Mouse (Mus musculus) liver, adult 2 months (tissue): ENCODE data around the gene Opn3. TPM values are rescaled to one million over a fixed set of nuclear protein-coding genes. Genes with fewer than 3 reads are reported as not detected.

Source experiments
- DNase-seq: peaks from one replicate; pipeline ENCODE4 v3.0.0-alpha.2; 2011; ENCODE audit warnings: low read depth, low spot score; ENCODE audit errors: extremely low read depth
- H3K27ac ChIP-seq: fragments of 200-500 bp; replicated peaks from 2 replicates; pipeline ENCODE4 v1.5.1; 2012; ENCODE audit warnings: low read depth, mild to moderate bottlenecking, control low read depth, inconsistent platforms, low read length; ENCODE audit not compliant: insufficient read depth
- H3K27me3 ChIP-seq: fragments of 200-500 bp; 2 replicates; pipeline ENCODE4 v1.6.1; 2012; ENCODE audit warnings: mild to moderate bottlenecking, moderate library complexity, low read length, inconsistent platforms; ENCODE audit not compliant: control insufficient read depth, insufficient read depth
- H3K36me3 ChIP-seq: fragments of 200-500 bp; 2 replicates; pipeline ENCODE4 v1.6.1; 2012; ENCODE audit warnings: low read length, inconsistent platforms; ENCODE audit not compliant: control insufficient read depth, insufficient read depth
- H3K4me1 ChIP-seq: fragments of 200-500 bp; 2 replicates; pipeline ENCODE4 v1.6.1; 2011; ENCODE audit warnings: low read length; ENCODE audit not compliant: control insufficient read depth, insufficient read depth
- H3K4me3 ChIP-seq: fragments of 200-500 bp; 2 replicates; pipeline ENCODE4 v1.5.1; 2011; ENCODE audit warnings: low read depth, mild to moderate bottlenecking, control low read depth, low read length, moderate library complexity; ENCODE audit not compliant: insufficient read depth
- H3K79me2 ChIP-seq: fragments of 200-500 bp; 2 replicates; pipeline ENCODE4 v1.6.1; 2012; ENCODE audit warnings: inconsistent platforms, mild to moderate bottlenecking, low read length, moderate library complexity; ENCODE audit not compliant: control insufficient read depth, insufficient read depth
- H3K9ac ChIP-seq: fragments of 200-500 bp; 2 replicates; pipeline ENCODE4 v1.6.1; 2012; ENCODE audit warnings: low read depth, mild to moderate bottlenecking, control low read depth, inconsistent platforms, low read length
- CTCF ChIP-seq: fragments of 200-500 bp; IDR thresholded peaks from 2 replicates; pipeline ENCODE4 v1.5.1; 2011; ENCODE audit warnings: low read depth, low read length, control low read depth
- POLR2A ChIP-seq: fragments of 200-500 bp; IDR thresholded peaks from 2 replicates; pipeline ENCODE4 v1.6.1; 2011; ENCODE audit warnings: low read length, control low read depth; ENCODE audit not compliant: insufficient read depth; ENCODE audit errors: extremely low read depth
- WGBS: fragments of 180-500 bp; shearing (Covaris S2); methylation state at CpG from one replicate; pipeline ENCODE4 v1.1.7; 2018; 5-methylcytosine and 5-hydroxymethylcytosine counted together
- polyA plus RNA-seq: library from polyadenylated mRNA; depleted of rRNA; stranded (reverse); fragments of >200 nt; gene quantifications from 2 replicates; pipeline ENCODE4 v1.2.3, GENCODE M21; 2012; rRNA removed
- total RNA-seq: library from RNA; depleted of rRNA; stranded (reverse); fragments of >200 nt; gene quantifications from 2 replicates; pipeline ENCODE4 v1.2.3, GENCODE M21; 2014; rRNA removed

Gene Opn3
- total and polyA plus RNA-seq, 2 experiments, result 0.18 to 0.28 TPM

DNA sequence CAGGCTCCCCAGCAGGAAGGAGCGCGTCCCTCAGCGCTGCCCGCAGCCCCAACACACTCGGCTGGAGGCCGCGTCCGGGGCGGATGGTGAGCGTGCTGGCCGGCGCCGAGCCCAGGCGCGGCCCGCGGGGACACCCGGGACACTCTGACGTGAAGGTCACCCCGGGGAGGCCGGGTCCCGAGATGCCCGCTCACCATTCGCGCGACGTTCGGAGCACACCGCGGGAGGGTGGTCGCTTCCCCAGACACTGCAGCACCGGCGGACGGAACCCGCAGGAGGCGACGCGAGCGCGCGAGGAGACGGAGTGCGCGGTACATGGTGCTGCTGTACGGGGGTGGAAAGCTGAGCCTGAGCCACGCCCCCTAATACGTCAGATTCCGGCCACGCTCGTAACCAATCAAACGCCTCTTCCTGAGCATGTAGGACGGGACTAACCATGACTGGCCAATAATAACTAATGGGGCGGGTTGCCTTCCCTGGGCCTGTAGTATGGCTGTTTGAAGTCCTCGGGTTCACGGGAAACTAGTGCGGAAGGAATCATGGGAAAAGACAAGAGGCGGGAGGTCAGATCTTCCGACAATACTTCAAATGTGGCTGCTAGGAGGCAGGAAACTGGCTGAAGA lies 67.2 kb downstream of the Opn3 start, which contains the start of gene Fh1:
Gene Fh1, minus strand, starts transcription at position 379 of the 623 bp plus-strand sequence.
- DNase-seq, result peak; percentile 99
- H3K9ac ChIP-seq, result peak within 1 kb of the TSS; percentile 95
- H3K4me3 ChIP-seq, result peak within 1 kb of the TSS; percentile 94
- peaks cover 10% of the 10 kb centered on the region for H3K4me1 ChIP-seq
- H3K79me2 ChIP-seq, result peaks cover 19% of the 10 kb centered on the region; the same call in 1 of the 2 replicates
- no peaks in the 10 kb centered on the region for H3K27me3 ChIP-seq
- under 1% methylated on average over 58 of the region's 58 CpGs for WGBS
- peak; percentile 98 for TF ChIP-seq POLR2A
- no peak for TF ChIP-seq CTCF
- H3K36me3 ChIP-seq, result peaks cover 7% of the 10 kb centered on the region; the same call in 1 of the 2 replicates
- H3K27ac ChIP-seq, result peak within 1 kb of the TSS; percentile 86

DNA sequence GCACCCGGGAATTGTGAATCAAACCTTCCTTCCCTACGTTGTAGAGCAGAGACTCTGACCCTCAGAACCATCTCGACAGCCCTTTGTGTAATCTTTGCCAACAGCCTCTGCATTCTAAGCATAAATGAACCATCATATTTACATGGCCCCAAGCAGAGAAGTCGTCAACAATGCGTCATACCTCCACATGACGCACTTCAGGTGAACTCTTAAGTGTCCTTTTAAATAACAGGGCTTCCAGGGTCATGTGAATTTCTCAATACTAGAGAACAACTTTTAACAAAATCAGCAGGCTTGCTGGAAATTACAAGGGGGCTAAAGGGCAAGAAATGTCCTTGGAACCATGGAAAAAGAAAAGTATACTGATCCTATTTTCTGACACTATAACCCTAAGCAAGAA lies 68.9 kb downstream of the Opn3 start:
- WGBS, result 30% methylated on average over 6 of the region's 6 CpGs
- H3K36me3 ChIP-seq, result peaks cover 15% of the 10 kb centered on the region
- H3K4me3 ChIP-seq, result peak overlapping the region; percentile 31
- peaks cover 6% of the 10 kb centered on the region for H3K4me1 ChIP-seq
- peak; percentile 89 for DNase-seq
- peak overlapping the region; percentile 52 for H3K9ac ChIP-seq
- peaks cover 23% of the 10 kb centered on the region; the same call in 1 of the 2 replicates for H3K79me2 ChIP-seq
- no peaks in the 10 kb centered on the region for H3K27me3 ChIP-seq
- TF ChIP-seq POLR2A (no peak), CTCF (no peak)
- peak overlapping the region; percentile 77 for H3K27ac ChIP-seq

DNA sequence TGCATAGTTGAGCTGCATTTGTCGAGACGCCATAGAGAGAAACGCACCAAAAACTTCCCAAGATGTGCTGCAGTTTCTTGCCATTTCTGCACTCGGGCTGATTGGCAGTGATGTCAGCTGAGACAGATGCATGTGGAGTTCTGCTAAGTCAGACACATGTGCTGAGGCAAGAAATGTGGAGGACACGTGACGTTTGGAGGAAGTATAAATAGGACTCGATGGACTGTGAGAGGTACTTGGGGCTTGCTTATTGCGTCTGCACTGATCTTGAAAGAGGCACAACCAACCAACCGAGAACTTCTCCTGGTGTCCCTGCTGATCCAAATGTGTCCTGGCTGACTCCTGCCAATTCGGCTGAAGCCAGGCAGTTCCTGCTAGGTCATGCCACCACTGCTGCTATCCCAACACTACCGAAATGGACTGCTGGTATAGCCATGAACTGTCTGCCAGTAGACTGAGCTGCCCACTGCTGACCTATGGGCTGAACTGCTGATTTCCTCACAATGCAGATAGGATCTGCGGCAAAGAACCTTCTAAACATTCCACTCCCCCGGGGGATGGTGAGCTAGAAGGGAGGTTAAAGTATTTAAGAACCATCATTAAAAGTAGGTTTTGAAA lies 72.7 kb downstream of the Opn3 start, which contains the start of gene Kmo:
Gene Kmo, plus strand, starts transcription at position 568 of the 618 bp plus-strand sequence.
- Histone ChIP-seq H3K4me1 (peaks cover 6% of the 10 kb centered on the region), H3K9ac (no peak within 1 kb of the TSS), H3K36me3 (peaks cover 43% of the 10 kb centered on the region), H3K27ac (no peak within 1 kb of the TSS), H3K4me3 (no peak within 1 kb of the TSS), H3K79me2 (peaks cover 21% of the 10 kb centered on the region; the same call in 1 of the 2 replicates), H3K27me3 (no peaks in the 10 kb centered on the region)
- no peak for DNase-seq
- TF ChIP-seq POLR2A, result no peak
- 76% methylated on average over 13 of the region's 13 CpGs for WGBS

DNA sequence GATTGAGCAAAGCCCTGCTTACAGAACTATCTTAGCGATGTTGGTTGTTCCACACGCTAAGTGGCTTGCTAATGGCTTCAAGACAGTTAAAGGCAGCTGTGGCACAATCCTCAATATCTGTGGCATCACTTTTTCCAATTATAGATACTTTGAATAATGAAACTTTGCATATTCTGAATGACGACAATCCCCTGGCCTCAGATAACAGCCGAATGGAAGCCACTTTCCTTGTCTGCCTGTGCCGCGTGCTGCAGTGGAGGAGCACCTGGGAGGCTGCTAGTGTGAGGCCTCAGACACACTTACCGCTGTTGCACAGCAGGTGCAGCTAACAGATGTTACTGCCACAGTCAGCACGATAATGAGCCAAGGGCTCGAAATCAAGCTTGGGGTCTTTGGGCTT lies 77.6 kb downstream of the Opn3 start:
- H3K4me3 ChIP-seq, result no peak overlapping the region
- H3K36me3 ChIP-seq, result peaks cover 77% of the 10 kb centered on the region

More for the DNA sequence above, 77.6 kb downstream of the Opn3 start:
- peaks cover 3% of the 10 kb centered on the region; the same call in 1 of the 2 replicates for H3K79me2 ChIP-seq
- H3K27ac ChIP-seq, result no peak overlapping the region
- no peaks in the 10 kb centered on the region for H3K4me1 ChIP-seq
- WGBS, result 95% methylated on average over 9 of the region's 9 CpGs
- H3K27me3 ChIP-seq, result no peaks in the 10 kb centered on the region
- no peak overlapping the region for H3K9ac ChIP-seq
- no peak for TF ChIP-seq CTCF
- no peak for TF ChIP-seq POLR2A
- no peak for DNase-seq

Other genes with a start within 250 kb of the Opn3 start
- gene Rgs7, start 200.3 kb downstream of the Opn3 start, total RNA-seq, result 0.09 and 0.40 TPM in 2 replicates
- 0.11 TPM in 1 of 2 replicates, not detected in the other for gene Rgs7, start 200.3 kb downstream of the Opn3 start, polyA plus RNA-seq
- gene Kmo, start 72.4 kb downstream of the Opn3 start, total RNA-seq, result 210 and 319 TPM in 2 replicates
- gene Kmo, start 72.4 kb downstream of the Opn3 start, polyA plus RNA-seq, result 64.7 and 69.1 TPM in 2 replicates
- 162 and 208 TPM in 2 replicates for gene Fh1, start 67.1 kb downstream of the Opn3 start, total RNA-seq
- 58.5 and 67.7 TPM in 2 replicates for gene Fh1, start 67.1 kb downstream of the Opn3 start, polyA plus RNA-seq
- 1.8 and 2.3 TPM in 2 replicates for gene Chml, start 125 bp upstream of the Opn3 start, total RNA-seq
- gene Chml, start 125 bp upstream of the Opn3 start, polyA plus RNA-seq, result 0.98 and 1.6 TPM in 2 replicates
- not detected in 2 replicates for gene Wdr64, start 5.8 kb upstream of the Opn3 start, total RNA-seq
- gene Wdr64, start 5.8 kb upstream of the Opn3 start, polyA plus RNA-seq, result not detected in 2 replicates
- 0.28 and 0.54 TPM in 2 replicates for gene Exo1, start 187.8 kb upstream of the Opn3 start, total RNA-seq
- not detected in 2 replicates for gene Exo1, start 187.8 kb upstream of the Opn3 start, polyA plus RNA-seq
- not detected in 2 replicates for gene Gm38100, start 227.6 kb upstream of the Opn3 start, total RNA-seq
- not detected in 2 replicates for gene Gm38100, start 227.6 kb upstream of the Opn3 start, polyA plus RNA-seq